Mouse (Mus musculus) hindbrain, embryonic 10.5 days (tissue): ENCODE results near the gene Sept8. TPM values are rescaled to one million over a fixed set of nuclear protein-coding genes. Genes with fewer than 3 reads are reported as not detected.

Experiments used
- DNase-seq: peaks from one replicate; pipeline ENCODE4 v3.0.0-alpha.2; 2017; ENCODE audit warnings: low spot score
- H3K27ac ChIP-seq: fragments of 300-500 bp; sonication (generic); 2 replicates; pipeline ENCODE4 v1.5.1; 2016; ENCODE audit warnings: mild to moderate bottlenecking, moderate library complexity
- H3K27me3 ChIP-seq: fragments of 300-500 bp; sonication (generic); 2 replicates; pipeline ENCODE4 v1.6.1; 2016; ENCODE audit warnings: mild to moderate bottlenecking; ENCODE audit not compliant: poor library complexity, insufficient read depth, severe bottlenecking
- H3K36me3 ChIP-seq: fragments of 300-500 bp; sonication (generic); 2 replicates; pipeline ENCODE4 v1.6.1; 2016; ENCODE audit warnings: mild to moderate bottlenecking, moderate library complexity
- H3K4me1 ChIP-seq: fragments of 300-500 bp; sonication (generic); replicated peaks from 2 replicates; pipeline ENCODE4 v1.6.1; 2016; ENCODE audit warnings: mild to moderate bottlenecking
- H3K4me3 ChIP-seq: fragments of 300-500 bp; sonication (generic); 2 replicates; pipeline ENCODE4 v1.5.1; 2016; ENCODE audit warnings: mild to moderate bottlenecking, moderate library complexity
- H3K9me3 ChIP-seq: fragments of 300-500 bp; sonication (generic); 2 replicates; pipeline ENCODE4 v1.6.1; 2016; ENCODE audit warnings: mild to moderate bottlenecking, moderate library complexity
- WGBS: fragments of 180-500 bp; shearing (Covaris S2); methylation state at CpG from one replicate; pipeline ENCODE4 v1.1.7; 2016; 5-methylcytosine and 5-hydroxymethylcytosine counted together
- polyA plus RNA-seq: library from polyadenylated mRNA; unstranded; fragments of >200 nt; fragmentation: Nextera tagmentation; extraction: Ambion mirVana; gene quantifications from 2 replicates; pipeline ENCODE4 v1.2.1, GENCODE M21; 2016

The Sept8 gene
- 14.8 and 15.6 TPM in 2 replicates for polyA plus RNA-seq

- Histone ChIP-seq H3K4me3 (peak within 1 kb of the TSS; percentile 89), H3K4me1 (peaks cover 64% of the 10 kb centered on the region), H3K27me3 (peaks cover 84% of the 10 kb centered on the region), H3K36me3 (no peaks in the 10 kb centered on the region), H3K9me3 (no peaks in the 10 kb centered on the region), H3K27ac (peak within 1 kb of the TSS; percentile 90)
- peak; percentile 64 for DNase-seq
- 3% methylated on average over 79 of the region's 79 CpGs for WGBS
Observed at GRCm38 (mm10) chr11:53519207-53520121, at the start of gene Sept8. Gene Sept8 (plus strand): TSS chr11:53519257.

- 41% methylated on average over 16 of the region's 16 CpGs for WGBS
- Histone ChIP-seq H3K36me3 (no peaks in the 10 kb centered on the region), H3K27ac (no peak overlapping the region), H3K4me3 (peak overlapping the region; percentile 34), H3K27me3 (peaks cover 97% of the 10 kb centered on the region), H3K4me1 (peaks cover 36% of the 10 kb centered on the region), H3K9me3 (peaks cover 5% of the 10 kb centered on the region; the same call in 1 of the 2 replicates)
- DNase-seq: no peak
Observed at GRCm38 (mm10) chr11:53469294-53469967, 49.6 kb upstream of the Sept8 start.

- peaks cover 97% of the 10 kb centered on the region for H3K27me3 ChIP-seq
- H3K4me3 ChIP-seq: peak within 1 kb of the TSS; percentile 34
- peaks cover 36% of the 10 kb centered on the region for H3K4me1 ChIP-seq
- WGBS: 4% methylated on average over 29 of the region's 29 CpGs
- no peaks in the 10 kb centered on the region for H3K9me3 ChIP-seq
- H3K27ac ChIP-seq: no peak within 1 kb of the TSS
- peak; percentile 91 for DNase-seq
- no peaks in the 10 kb centered on the region for H3K36me3 ChIP-seq
Observed at GRCm38 (mm10) chr11:53469968-53470695, 48.9 kb upstream of the Sept8 start, which contains the start of gene Gm9837. Gene Gm9837 (minus strand): TSS chr11:53470479.

- H3K4me1 ChIP-seq: peaks cover 37% of the 10 kb centered on the region
Observed at GRCm38 (mm10) chr11:53472709-53473108, 46.3 kb upstream of the Sept8 start.

GRCm38 (mm10) chr11:53475620-53476019 is 43.4 kb upstream of the Sept8 start:
- Histone ChIP-seq H3K4me1 (peaks cover 45% of the 10 kb centered on the region), H3K27ac (0 out of 2 replicates have a peak overlapping the region, but pooled peaks have one; percentile 23), H3K27me3 (peaks cover 100% of the 10 kb centered on the region), H3K4me3 (peak overlapping the region; percentile 28), H3K9me3 (peaks cover 8% of the 10 kb centered on the region), H3K36me3 (no peaks in the 10 kb centered on the region)
- 24% methylated on average over 8 of the region's 8 CpGs for WGBS
- DNase-seq: no peak

More at GRCm38 (mm10) chr11:53472709-53473108, 46.3 kb upstream of the Sept8 start:
- 76% methylated on average over 3 of the region's 3 CpGs for WGBS
- DNase-seq: no peak
- Histone ChIP-seq H3K36me3 (no peaks in the 10 kb centered on the region), H3K27me3 (peaks cover 97% of the 10 kb centered on the region), H3K4me3 (no peak overlapping the region), H3K27ac (no peak overlapping the region), H3K9me3 (no peaks in the 10 kb centered on the region)

GRCm38 (mm10) chr11:53477833-53478232 is 41.2 kb upstream of the Sept8 start:
- Histone ChIP-seq H3K36me3 (no peaks in the 10 kb centered on the region), H3K27ac (no peak overlapping the region), H3K27me3 (peaks cover 99% of the 10 kb centered on the region), H3K4me1 (peaks cover 37% of the 10 kb centered on the region), H3K9me3 (peaks cover 8% of the 10 kb centered on the region), H3K4me3 (0 out of 2 replicates have a peak overlapping the region, but pooled peaks have one; percentile 49)
- WGBS: 37% methylated on average over 7 of the region's 7 CpGs
- DNase-seq: no peak

- peak; percentile 60 for DNase-seq
- H3K36me3 ChIP-seq: no peaks in the 10 kb centered on the region
- 5% methylated on average over 79 of the region's 79 CpGs for WGBS
- H3K4me1 ChIP-seq: peaks cover 37% of the 10 kb centered on the region
- peaks cover 98% of the 10 kb centered on the region for H3K27me3 ChIP-seq
- H3K9me3 ChIP-seq: peaks cover 8% of the 10 kb centered on the region
- peak overlapping the region; percentile 70 for H3K27ac ChIP-seq
- H3K4me3 ChIP-seq: peak overlapping the region; percentile 49
Observed at GRCm38 (mm10) chr11:53478383-53479170, 40.5 kb upstream of the Sept8 start.

GRCm38 (mm10) chr11:53479171-53479782 is 39.8 kb upstream of the Sept8 start:
- WGBS: 2% methylated on average over 62 of the region's 62 CpGs
- no peaks in the 10 kb centered on the region for H3K36me3 ChIP-seq
- peaks cover 98% of the 10 kb centered on the region for H3K27me3 ChIP-seq
- H3K4me1 ChIP-seq: peaks cover 37% of the 10 kb centered on the region
- DNase-seq: peak; percentile 44
- peak overlapping the region; percentile 70 for H3K27ac ChIP-seq
- H3K4me3 ChIP-seq: peak overlapping the region; percentile 49
- H3K9me3 ChIP-seq: peaks cover 8% of the 10 kb centered on the region

GRCm38 (mm10) chr11:53479783-53480301 is 39.2 kb upstream of the Sept8 start, which contains the start of the genes Gm9945 and Sowaha:
Gene Gm9945 (plus strand): TSS chr11:53480166.
Gene Sowaha (minus strand): TSS chr11:53480274.
- WGBS: 3% methylated on average over 40 of the region's 40 CpGs
- DNase-seq: no peak
- Histone ChIP-seq H3K27ac (peak within 1 kb of the TSS; percentile 70), H3K27me3 (peaks cover 98% of the 10 kb centered on the region), H3K9me3 (peaks cover 8% of the 10 kb centered on the region), H3K4me1 (peaks cover 37% of the 10 kb centered on the region), H3K36me3 (no peaks in the 10 kb centered on the region), H3K4me3 (peak within 1 kb of the TSS; percentile 49)

GRCm38 (mm10) chr11:53481088-53481730 is 37.8 kb upstream of the Sept8 start:
- H3K4me1 ChIP-seq: peaks cover 26% of the 10 kb centered on the region
- peaks cover 98% of the 10 kb centered on the region for H3K27me3 ChIP-seq
- no peaks in the 10 kb centered on the region for H3K36me3 ChIP-seq
- H3K9me3 ChIP-seq: peaks cover 8% of the 10 kb centered on the region
- no peak overlapping the region for H3K27ac ChIP-seq
- DNase-seq: no peak
- H3K4me3 ChIP-seq: no peak overlapping the region
- WGBS: 72% methylated on average over 4 of the region's 4 CpGs
